Mouse (Mus musculus): ENCODE measurements around the gene Gpr87.

DNA sequence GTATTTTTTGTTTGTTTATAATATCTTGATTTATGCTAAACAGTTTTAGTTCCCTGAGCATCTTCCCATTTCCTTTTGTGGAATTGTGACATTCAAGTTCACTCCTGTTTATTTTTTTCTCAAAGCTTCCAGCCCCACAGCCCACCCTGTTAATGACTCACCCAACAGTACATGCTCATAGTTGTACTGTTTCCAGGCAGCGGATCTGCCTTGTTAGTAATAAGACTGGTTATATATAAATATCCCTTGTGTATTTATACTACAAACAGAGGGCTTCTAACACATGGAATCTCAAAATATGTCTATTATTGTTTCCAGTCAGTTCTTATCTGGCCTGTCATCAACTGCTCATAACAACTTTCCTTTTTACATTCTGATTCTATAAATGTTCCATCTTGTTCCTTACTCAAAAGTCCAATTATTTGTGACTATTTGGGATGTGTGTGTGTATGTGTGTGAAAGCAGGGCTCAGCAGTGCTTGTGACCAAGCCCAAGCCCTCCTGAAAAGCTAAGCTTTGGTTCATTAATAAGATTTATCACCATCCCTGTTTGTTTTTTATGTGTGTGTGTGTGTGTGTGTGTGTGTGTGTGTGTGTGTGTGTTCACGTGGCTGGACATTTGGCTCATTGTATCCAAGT, 27.4 kb downstream of the Gpr87 start:
- no peak for TF ChIP-seq CTCF (IDR thresholded peaks at IDR 0.05 in 2 of 3, conservative IDR thresholded peaks at IDR 0.05 in 1 of 3; ENCODE audit: control insufficient read depth in 1 of 3, insufficient read depth in 1 of 3, low read depth in 2 of 3, low read length in 3 of 3, poor library complexity in 1 of 3, severe bottlenecking in 1 of 3)
- no peak for TF ChIP-seq POLR2A (IDR thresholded peaks at IDR 0.05; ENCODE audit: control insufficient read depth in 1 of 2, insufficient read depth in 1 of 2, low read depth in 1 of 2, low read length in 2 of 2, poor library complexity in 1 of 2)
- no peak for TF ChIP-seq ZNF384 (IDR thresholded peaks at IDR 0.05; ENCODE audit: low read depth, low read length)
